In the genomic region with DNA sequence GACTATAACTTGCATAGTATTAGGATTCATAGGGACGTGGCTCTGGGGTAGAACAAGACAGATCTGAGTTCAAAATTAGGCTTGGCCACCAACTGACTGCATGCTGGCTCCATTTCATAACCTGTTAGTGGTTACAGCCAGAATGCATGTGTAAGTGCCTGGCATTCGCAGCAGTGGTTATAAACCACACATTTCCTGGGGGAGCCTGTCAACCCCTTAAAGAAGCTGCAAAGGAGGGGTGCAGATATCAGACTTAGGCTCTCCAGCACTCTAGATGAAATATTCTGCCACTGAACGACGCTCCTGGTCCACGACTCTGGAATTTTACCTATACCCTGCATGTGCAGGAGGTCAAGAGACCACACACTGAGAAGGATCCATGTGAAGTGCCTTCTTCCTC, we compare ENCODE assay signal across 25 mouse cellular contexts. TPM values are rescaled to one million over a fixed set of nuclear protein-coding genes. Genes with fewer than 3 reads are reported as not detected.
DNase-seq lines count a peak whose midpoint lies in the region; ATAC-seq lines count a peak whose summit lies in the region.
"Had no signal": no experiment of that assay in that cellular context is flagged by ENCODE, and none has a peak within 500 bp of the region (broad histone marks: within the 10 kb centered on the region; RNA-seq: fewer than 3 reads in every experiment).

No protein-coding gene starts in this region.

- no peak overlapping the region for H3K9ac ChIP-seq in midbrain, embryonic 11.5 days (ENCODE audit: low read length)
- H3K9ac ChIP-seq: embryonic facial prominence, embryonic 13.5 days; forebrain, postnatal 0 days; hindbrain, embryonic 12.5 days; liver, embryonic 14.5 days; lung, embryonic 14.5 days; midbrain, embryonic 13.5 days had no signal

- no peak overlapping the region for H3K27ac ChIP-seq in midbrain, embryonic 11.5 days (ENCODE audit: low read depth, low read length)
- no peak overlapping the region for H3K27ac ChIP-seq in midbrain, embryonic 10.5 days (replicated peaks)
- no peak overlapping the region for H3K27ac ChIP-seq in hindbrain, embryonic 10.5 days
- H3K27ac ChIP-seq: embryonic facial prominence, embryonic 13.5 days; hindbrain, embryonic 12.5 days; hindbrain, postnatal 0 days; kidney, postnatal 0 days; liver, embryonic 14.5 days; midbrain, embryonic 13.5 days had no signal

- H3K4me2 ChIP-seq in midbrain, embryonic 11.5 days, result no peak overlapping the region
- H3K4me2 ChIP-seq: embryonic facial prominence, embryonic 13.5 days; hindbrain, embryonic 12.5 days; lung, embryonic 14.5 days; midbrain, embryonic 13.5 days had no signal

- 80% methylated on average over 5 of the region's 5 CpGs for WGBS in midbrain, embryonic 11.5 days
- 84% methylated on average over 5 of the region's 5 CpGs for WGBS in midbrain, embryonic 10.5 days
- WGBS in hindbrain, embryonic 10.5 days, result 83% methylated on average over 5 of the region's 5 CpGs

- H3K9me3 ChIP-seq in midbrain, embryonic 11.5 days (ENCODE audit: control insufficient read depth, low read length), result no peaks in the 10 kb centered on the region
- H3K9me3 ChIP-seq in midbrain, embryonic 10.5 days (replicated peaks), result no peaks in the 10 kb centered on the region
- no peaks in the 10 kb centered on the region for H3K9me3 ChIP-seq in hindbrain, embryonic 10.5 days
- H3K9me3 ChIP-seq: embryonic facial prominence, embryonic 13.5 days; G1E; hindbrain, embryonic 12.5 days; midbrain, embryonic 13.5 days had no signal

- ATAC-seq in midbrain, embryonic 11.5 days (ENCODE audit: low FRiP score), result no peak
- ATAC-seq: forebrain, postnatal 0 days; hindbrain, postnatal 0 days; intestine, embryonic 16.5 days; midbrain, embryonic 13.5 days had no signal

- no peak overlapping the region for H3K4me3 ChIP-seq in midbrain, embryonic 11.5 days (ENCODE audit: low read depth, low read length)
- H3K4me3 ChIP-seq in midbrain, embryonic 10.5 days, result no peak overlapping the region
- H3K4me3 ChIP-seq in hindbrain, embryonic 10.5 days, result no peak overlapping the region
- H3K4me3 ChIP-seq: embryonic facial prominence, embryonic 13.5 days; hindbrain, embryonic 12.5 days; midbrain, embryonic 13.5 days had no signal

- peak; percentile 72 for DNase-seq in midbrain, embryonic 11.5 days (ENCODE audit: low spot score, missing footprints)
- DNase-seq in midbrain, embryonic 10.5 days (ENCODE audit: low spot score), result no peak
- peak; percentile 45 for DNase-seq in T-cell, adult 2 months (ENCODE audit: low spot score)
- DNase-seq in natural killer cell, adult 2 months (ENCODE audit: low spot score in 2 of 2), result peak; percentile 42 to 64
- DNase-seq in thymus, postnatal 36 days, result peak; percentile 41 to 46
- no peak for DNase-seq in testis, postnatal 14 days (ENCODE audit: low spot score)
- no peak for DNase-seq in hindbrain, embryonic 10.5 days (ENCODE audit: low spot score)
- no peak for DNase-seq in retina, embryonic 14.5 days (ENCODE audit: low spot score)
- DNase-seq: adrenal gland, postnatal 14 days; cerebellum, adult 11 months; cerebellum, adult 9-10 months; forebrain, postnatal 0 days; kidney, adult 8-10 months; liver; lung, embryonic 14.5 days; lung, postnatal 36 days; right cerebral cortex, postnatal 4 days had no signal

- no peaks in the 10 kb centered on the region for H3K36me3 ChIP-seq in midbrain, embryonic 11.5 days (ENCODE audit: control insufficient read depth, insufficient read depth, low read length)
- H3K36me3 ChIP-seq in midbrain, embryonic 10.5 days, result peaks cover 4% of the 10 kb centered on the region; the same call in 1 of the 2 replicates
- H3K36me3 ChIP-seq in hindbrain, embryonic 10.5 days, result no peaks in the 10 kb centered on the region

- H3K4me1 ChIP-seq in midbrain, embryonic 11.5 days (ENCODE audit: control insufficient read depth, insufficient read depth, low read length), result peaks cover 10% of the 10 kb centered on the region
- H3K4me1 ChIP-seq in midbrain, embryonic 10.5 days, result peaks cover 34% of the 10 kb centered on the region
- H3K4me1 ChIP-seq in hindbrain, embryonic 10.5 days (replicated peaks), result peaks cover 42% of the 10 kb centered on the region

- H3K27me3 ChIP-seq in midbrain, embryonic 11.5 days (ENCODE audit: control insufficient read depth, insufficient read depth, low read length), result no peaks in the 10 kb centered on the region
- H3K27me3 ChIP-seq in midbrain, embryonic 10.5 days (ENCODE audit: low read depth, poor library complexity, severe bottlenecking), result peaks cover 76% of the 10 kb centered on the region
- peaks cover 58% of the 10 kb centered on the region for H3K27me3 ChIP-seq in hindbrain, embryonic 10.5 days (ENCODE audit: insufficient read depth, poor library complexity, severe bottlenecking)
- H3K27me3 ChIP-seq: embryonic facial prominence, embryonic 13.5 days; midbrain, embryonic 13.5 days had no signal

RNA-seq across cellular contexts. Expression of gene Sema4a, which starts 8.7 kb away (rescaled TPM):
- 6.3 and 6.8 TPM in 2 replicates for polyA plus RNA-seq in midbrain, embryonic 11.5 days (2014; fragmentation: Nextera tagmentation; extraction: Ambion mirVana)
- 4.9 and 10.5 TPM in 2 replicates for polyA plus RNA-seq in midbrain, embryonic 10.5 days (2016; fragmentation: Nextera tagmentation; extraction: Ambion mirVana)
- polyA plus RNA-seq in hindbrain, embryonic 10.5 days (2016; fragmentation: Nextera tagmentation; extraction: Ambion mirVana), result 3.8 and 8.6 TPM in 2 replicates

RNA-seq across cellular contexts. Expression of gene Slc25a44, which starts 27.3 kb away (rescaled TPM):
- 20.8 and 22.3 TPM in 2 replicates for polyA plus RNA-seq in midbrain, embryonic 11.5 days (2014; fragmentation: Nextera tagmentation; extraction: Ambion mirVana)
- polyA plus RNA-seq in midbrain, embryonic 10.5 days (2016; fragmentation: Nextera tagmentation; extraction: Ambion mirVana), result 18.7 and 20.0 TPM in 2 replicates
- 19.2 and 20.3 TPM in 2 replicates for polyA plus RNA-seq in hindbrain, embryonic 10.5 days (2016; fragmentation: Nextera tagmentation; extraction: Ambion mirVana)

RNA-seq across cellular contexts. Expression of gene Pmf1, which starts 42.1 kb away (rescaled TPM):
- 128 and 132 TPM in 2 replicates for polyA plus RNA-seq in midbrain, embryonic 11.5 days (2014; fragmentation: Nextera tagmentation; extraction: Ambion mirVana)
- polyA plus RNA-seq in midbrain, embryonic 10.5 days (2016; fragmentation: Nextera tagmentation; extraction: Ambion mirVana), result 162 and 174 TPM in 2 replicates
- 157 and 167 TPM in 2 replicates for polyA plus RNA-seq in hindbrain, embryonic 10.5 days (2016; fragmentation: Nextera tagmentation; extraction: Ambion mirVana)

RNA-seq across cellular contexts. Expression of gene Lmna, which starts 57.5 kb away (rescaled TPM):
- polyA plus RNA-seq in midbrain, embryonic 11.5 days (2014; fragmentation: Nextera tagmentation; extraction: Ambion mirVana), result 17.9 and 21.2 TPM in 2 replicates
- polyA plus RNA-seq in midbrain, embryonic 10.5 days (2016; fragmentation: Nextera tagmentation; extraction: Ambion mirVana), result 13.5 and 18.3 TPM in 2 replicates
- polyA plus RNA-seq in hindbrain, embryonic 10.5 days (2016; fragmentation: Nextera tagmentation; extraction: Ambion mirVana), result 13.4 and 24.0 TPM in 2 replicates

Comparison
In these comparisons a context has a peak if more than half of its experiments do, and no peak if none do; other contexts are left out.
1. DNase-seq: peak in midbrain, embryonic 11.5 days (single experiment), T-cell, adult 2 months (single experiment), natural killer cell, adult 2 months (2 of 2) and thymus, postnatal 36 days (2 of 2); none in midbrain, embryonic 10.5 days (single experiment), testis, postnatal 14 days (single experiment), hindbrain, embryonic 10.5 days (single experiment) and retina, embryonic 14.5 days (single experiment).